Mouse (Mus musculus) neural tube, embryonic 11.5 days (tissue): ENCODE results near the gene Stk11. TPM values are rescaled to one million over a fixed set of nuclear protein-coding genes. Genes with fewer than 3 reads are reported as not detected.

Experiments
- ATAC-seq: fragments of 200-750 bp; cut with Nextera tagmentation; 2 replicates; pipeline ENCODE4 v1.8.0; 2017; ENCODE audit warnings: moderate number of reproducible peaks, mild to moderate bottlenecking, moderate TSS enrichment, moderate library complexity; ENCODE audit not compliant: insufficient read depth, low FRiP score, low TSS enrichment
- DNase-seq: peaks from one replicate; pipeline ENCODE4 v3.0.0-alpha.2; 2015; ENCODE audit warnings: low spot score
- H3K27ac ChIP-seq: fragments of 300-500 bp; sonication (generic); 2 replicates; pipeline ENCODE4 v1.5.1; 2014; ENCODE audit warnings: low read depth, mild to moderate bottlenecking, low read length
- H3K27me3 ChIP-seq: fragments of 300-500 bp; sonication (generic); 2 replicates; pipeline ENCODE4 v1.6.1; 2014; ENCODE audit warnings: mild to moderate bottlenecking, low read length, mixed read lengths; ENCODE audit not compliant: control insufficient read depth, insufficient read depth
- H3K36me3 ChIP-seq: fragments of 300-500 bp; sonication (generic); 2 replicates; pipeline ENCODE4 v1.6.1; 2014; ENCODE audit warnings: mild to moderate bottlenecking, low read length, moderate library complexity, mixed read lengths; ENCODE audit not compliant: control insufficient read depth, insufficient read depth
- H3K4me1 ChIP-seq: fragments of 300-500 bp; sonication (generic); 2 replicates; pipeline ENCODE4 v1.6.1; 2014; ENCODE audit warnings: low read length, mixed read lengths; ENCODE audit not compliant: control insufficient read depth, insufficient read depth
- H3K4me2 ChIP-seq: fragments of 300-500 bp; sonication (generic); 2 replicates; pipeline ENCODE4 v1.6.1; 2014; ENCODE audit warnings: low read depth, mild to moderate bottlenecking, moderate library complexity
- H3K4me3 ChIP-seq: fragments of 300-500 bp; sonication (generic); 2 replicates; pipeline ENCODE4 v1.5.1; 2014; ENCODE audit warnings: low read depth, low read length
- H3K9ac ChIP-seq: fragments of 300-500 bp; sonication (generic); 2 replicates; pipeline ENCODE4 v1.6.1; 2014; ENCODE audit warnings: mild to moderate bottlenecking, low read length
- H3K9me3 ChIP-seq: fragments of 300-500 bp; sonication (generic); 2 replicates; pipeline ENCODE4 v1.6.1; 2016; ENCODE audit warnings: low read length; ENCODE audit not compliant: control insufficient read depth
- WGBS: fragments of 180-500 bp; shearing (Covaris S2); extraction: QIAGEN DNeasy Blood & Tissue Kit; methylation state at CpG from one replicate; pipeline ENCODE4 v1.1.7; 2014; 5-methylcytosine and 5-hydroxymethylcytosine counted together
- polyA plus RNA-seq: library from polyadenylated mRNA; unstranded; fragments of >200 nt; fragmentation: Nextera tagmentation; extraction: Ambion mirVana; gene quantifications from 2 replicates; pipeline ENCODE4 v1.2.1, GENCODE M21; 2014

Gene Stk11
- polyA plus RNA-seq, 1 experiment from 2014 or later: 23.5 TPM

DNA sequence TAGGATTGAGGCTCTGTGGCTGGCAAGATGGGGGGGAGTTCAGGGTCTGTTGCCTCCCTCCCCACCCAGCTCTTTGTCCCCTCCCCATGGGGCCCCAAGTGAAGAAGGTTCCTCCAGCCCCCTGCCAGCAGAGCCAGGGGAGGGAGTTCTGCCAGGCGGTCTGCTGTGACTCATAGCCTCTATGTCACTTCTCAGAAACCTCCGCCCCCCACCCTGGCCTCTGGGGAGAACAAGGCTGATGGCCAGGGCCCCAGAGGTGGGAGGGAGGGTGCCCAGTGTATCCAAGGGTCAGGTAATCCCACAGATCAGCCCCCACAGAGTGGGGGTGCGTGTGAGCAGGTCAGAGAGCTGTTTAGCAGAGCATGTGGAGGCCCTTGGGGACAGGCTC, 37.3 kb downstream of the Stk11 start:
- WGBS: 61% methylated on average over 3 of the region's 3 CpGs
- Histone ChIP-seq H3K36me3 (peaks cover 55% of the 10 kb centered on the region), H3K4me1 (peaks cover 46% of the 10 kb centered on the region), H3K27me3 (no peaks in the 10 kb centered on the region), H3K4me3 (peak overlapping the region; percentile 100), H3K27ac (peak overlapping the region; percentile 98), H3K9ac (peak overlapping the region; percentile 100), H3K4me2 (peak overlapping the region; percentile 98), H3K9me3 (no peaks in the 10 kb centered on the region)
- ATAC-seq: no peak
- no peak for DNase-seq

DNA sequence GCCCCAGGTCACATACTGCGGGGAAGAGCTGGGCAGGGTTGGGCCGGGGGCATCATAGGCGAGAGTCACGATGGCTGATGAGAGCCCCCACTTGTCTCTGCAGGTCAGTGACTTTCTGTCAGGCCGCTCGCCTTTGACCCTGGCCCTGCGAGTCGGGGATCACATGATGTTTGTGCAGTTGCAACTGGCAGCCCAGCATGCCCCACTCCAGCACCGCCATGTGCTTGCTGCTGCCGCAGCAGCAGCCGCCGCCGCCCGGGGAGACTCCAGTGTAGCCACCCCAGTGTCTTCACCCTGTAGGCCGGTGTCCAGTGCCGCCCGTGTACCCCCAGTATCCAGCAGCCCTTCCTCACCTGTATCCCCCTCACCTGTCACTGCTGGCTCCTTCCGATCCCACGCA, 38.1 kb downstream of the Stk11 start:
- Histone ChIP-seq H3K9ac (peak overlapping the region; percentile 18; the same call in 1 of the 2 replicates), H3K27me3 (no peaks in the 10 kb centered on the region), H3K4me3 (peak overlapping the region; percentile 100; the same call in 1 of the 2 replicates), H3K4me1 (peaks cover 51% of the 10 kb centered on the region), H3K4me2 (no peak overlapping the region), H3K36me3 (peaks cover 55% of the 10 kb centered on the region), H3K27ac (no peak overlapping the region), H3K9me3 (no peaks in the 10 kb centered on the region)
- DNase-seq (no peak), ATAC-seq (no peak)
- 87% methylated on average over 19 of the region's 19 CpGs for WGBS

DNA sequence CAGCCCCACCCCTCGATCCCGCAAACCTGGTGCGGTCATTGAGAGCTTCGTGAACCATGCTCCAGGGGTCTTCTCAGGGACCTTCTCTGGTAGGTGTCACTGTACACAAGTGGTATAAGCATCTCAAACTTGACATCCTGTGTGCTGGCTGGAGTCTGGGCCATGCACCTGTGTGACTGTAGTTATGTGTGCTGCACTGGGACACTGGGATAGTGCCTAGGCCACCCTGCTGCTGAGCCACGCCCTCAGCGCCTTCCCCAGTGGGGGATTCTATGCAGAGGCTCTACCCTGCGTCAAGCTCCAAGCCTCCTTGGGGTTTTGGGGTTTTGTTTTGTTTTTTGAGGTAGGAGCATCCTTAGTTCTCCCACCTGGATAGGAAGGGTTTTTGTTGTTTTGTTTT, 38.8 kb downstream of the Stk11 start:
- Histone ChIP-seq H3K4me1 (peaks cover 57% of the 10 kb centered on the region), H3K9me3 (no peaks in the 10 kb centered on the region), H3K4me3 (no peak overlapping the region; the same call in 1 of the 2 replicates), H3K9ac (no peak overlapping the region; the same call in 1 of the 2 replicates), H3K27me3 (no peaks in the 10 kb centered on the region), H3K27ac (0 out of 2 replicates have a peak overlapping the region, but pooled peaks have one; percentile 20), H3K36me3 (peaks cover 55% of the 10 kb centered on the region), H3K4me2 (no peak overlapping the region)
- ATAC-seq (no peak), DNase-seq (no peak)
- 85% methylated on average over 7 of the region's 7 CpGs for WGBS

DNA sequence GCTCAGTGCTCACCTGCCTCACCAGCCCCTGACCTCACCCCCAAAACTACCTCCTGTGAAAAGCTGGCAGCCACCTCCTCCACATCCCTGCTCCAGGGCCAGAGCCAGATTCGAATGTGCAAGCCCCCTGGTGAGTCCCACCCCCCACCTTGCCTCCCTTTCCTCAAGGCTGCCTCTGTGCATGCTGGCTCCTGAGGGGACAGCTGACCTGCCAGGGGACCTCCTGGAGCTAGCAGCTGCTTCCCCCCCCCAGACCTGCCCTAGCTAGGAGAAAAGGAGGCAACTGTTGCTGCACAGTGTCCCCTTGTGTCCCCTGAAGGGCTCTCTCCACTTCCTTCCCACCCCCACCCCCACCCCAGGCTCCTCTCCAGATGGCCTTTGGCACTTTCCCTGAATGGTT, 39.7 kb downstream of the Stk11 start:
- H3K9me3 ChIP-seq: no peaks in the 10 kb centered on the region
- H3K4me2 ChIP-seq: no peak overlapping the region
- WGBS: 74% methylated on average over 1 of the region's 1 CpGs
- no peak overlapping the region for H3K4me3 ChIP-seq
- DNase-seq (no peak), ATAC-seq (no peak)
- no peak overlapping the region for H3K9ac ChIP-seq
- H3K36me3 ChIP-seq: peaks cover 55% of the 10 kb centered on the region
- peaks cover 57% of the 10 kb centered on the region for H3K4me1 ChIP-seq
- H3K27ac ChIP-seq: no peak overlapping the region
- no peaks in the 10 kb centered on the region for H3K27me3 ChIP-seq

DNA sequence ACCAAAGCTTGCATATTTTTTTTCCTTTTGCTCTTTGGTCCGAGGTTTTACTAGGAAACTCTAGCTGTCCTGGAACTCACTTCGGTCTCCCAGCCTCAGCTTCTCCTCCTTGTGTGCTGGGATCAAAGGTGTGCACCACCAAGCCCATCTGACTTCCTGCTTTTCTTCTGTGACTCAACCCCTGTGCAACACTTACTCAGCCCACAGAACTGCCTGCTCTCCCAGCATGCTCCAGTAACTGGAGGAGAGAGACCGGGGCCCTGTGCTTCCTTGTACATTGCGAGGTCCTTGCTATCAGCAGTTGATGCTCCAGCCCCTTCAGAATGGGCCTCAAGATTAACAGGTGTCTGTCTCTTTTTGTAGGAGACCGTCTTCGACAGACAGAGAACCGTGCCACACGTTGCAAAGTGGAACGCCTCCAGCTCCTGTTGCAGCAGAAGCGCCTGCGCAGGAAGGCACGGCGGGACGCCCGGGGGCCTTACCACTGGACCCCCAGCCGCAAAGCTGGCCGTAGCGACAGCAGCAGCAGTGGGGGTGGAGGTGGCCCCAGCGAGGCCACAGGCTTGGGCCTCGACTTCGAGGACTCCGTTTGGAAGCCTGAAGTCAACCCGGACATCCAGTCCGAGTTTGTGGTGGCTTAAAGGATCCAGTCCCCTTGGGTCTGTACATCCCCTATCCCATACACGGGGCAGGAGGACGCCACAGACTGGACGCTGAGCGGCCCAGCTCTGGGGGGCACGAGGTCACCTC, 40.6 kb downstream of the Stk11 start:
- no peaks in the 10 kb centered on the region for H3K27me3 ChIP-seq
- H3K9me3 ChIP-seq: no peaks in the 10 kb centered on the region
- 90% methylated on average over 29 of the region's 29 CpGs for WGBS
- ATAC-seq (no peak), DNase-seq (no peak)
- H3K27ac ChIP-seq: peak overlapping the region; percentile 30; the same call in 1 of the 2 replicates
- H3K9ac ChIP-seq: no peak overlapping the region
- H3K36me3 ChIP-seq: peaks cover 55% of the 10 kb centered on the region
- no peak overlapping the region for H3K4me2 ChIP-seq
- H3K4me3 ChIP-seq: 0 out of 2 replicates have a peak overlapping the region, but pooled peaks have one; percentile 10
- H3K4me1 ChIP-seq: peaks cover 64% of the 10 kb centered on the region

DNA sequence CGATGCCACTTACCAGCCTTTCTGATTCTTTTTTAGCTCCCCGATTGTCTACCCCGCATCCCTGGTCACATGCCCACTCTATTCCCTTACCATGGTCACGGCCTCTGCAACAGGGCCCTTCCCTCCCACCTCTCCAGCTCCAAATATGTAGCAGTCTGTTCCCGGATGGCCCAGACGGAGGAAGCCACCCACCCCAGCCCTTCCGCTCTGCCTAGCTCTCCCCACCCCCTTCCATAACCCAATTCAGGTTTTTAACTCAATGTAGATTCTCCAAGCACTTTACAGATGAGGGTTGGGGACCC, 41.1 kb downstream of the Stk11 start:
- Histone ChIP-seq H3K4me2 (no peak overlapping the region), H3K4me1 (peaks cover 67% of the 10 kb centered on the region), H3K27me3 (no peaks in the 10 kb centered on the region), H3K27ac (peak overlapping the region; percentile 87; the same call in 1 of the 2 replicates), H3K9me3 (no peaks in the 10 kb centered on the region), H3K4me3 (0 out of 2 replicates have a peak overlapping the region, but pooled peaks have one; percentile 10), H3K36me3 (peaks cover 53% of the 10 kb centered on the region), H3K9ac (no peak overlapping the region)
- 78% methylated on average over 7 of the region's 7 CpGs for WGBS
- ATAC-seq (no peak), DNase-seq (no peak)

DNA sequence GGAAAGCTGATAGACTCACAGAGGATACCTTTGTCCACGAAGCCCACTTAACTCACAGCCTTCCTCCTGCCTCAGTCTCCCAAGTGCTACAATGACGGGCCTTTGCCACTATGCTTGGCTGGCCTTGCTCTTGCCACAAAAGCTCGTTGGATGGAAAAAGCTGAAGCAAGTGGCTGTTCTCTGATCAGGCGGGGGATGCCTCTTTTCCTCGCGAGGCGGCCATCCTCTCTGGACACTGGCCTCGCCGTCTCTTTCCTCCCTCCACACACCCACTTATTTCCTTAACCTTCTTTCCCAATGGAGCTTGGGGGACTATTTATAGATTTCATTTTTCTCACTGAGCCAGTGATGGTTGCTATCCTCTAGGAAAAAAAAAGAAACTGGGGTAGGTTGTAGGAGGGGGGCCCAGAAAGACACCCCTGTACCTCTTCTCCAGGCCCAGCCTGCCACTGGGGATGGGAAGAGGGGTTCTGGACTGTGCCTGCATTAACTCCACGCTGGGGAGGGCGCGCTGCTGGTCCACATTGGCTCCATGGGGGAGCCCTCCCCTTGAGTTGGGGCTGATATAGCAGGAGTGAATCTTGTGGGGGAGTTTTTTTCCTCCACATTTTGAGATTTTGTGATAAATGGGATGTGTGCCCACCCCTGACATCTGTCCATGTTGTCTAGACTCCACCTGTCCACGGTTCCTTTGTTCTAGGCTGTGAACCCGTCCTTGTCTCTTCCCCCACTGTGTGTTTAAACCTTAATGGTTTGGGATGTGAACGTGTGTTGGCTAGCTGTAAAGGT, 41.7 kb downstream of the Stk11 start:
- no peak overlapping the region for H3K4me3 ChIP-seq
- DNase-seq: no peak
- ATAC-seq: no peak
- 69% methylated on average over 15 of the region's 15 CpGs for WGBS
- H3K27me3 ChIP-seq: no peaks in the 10 kb centered on the region
- 0 out of 2 replicates have a peak overlapping the region, but pooled peaks have one; percentile 5 for H3K4me2 ChIP-seq
- H3K9me3 ChIP-seq: no peaks in the 10 kb centered on the region
- H3K9ac ChIP-seq: peak overlapping the region; percentile 35; the same call in 1 of the 2 replicates
- H3K4me1 ChIP-seq: peaks cover 66% of the 10 kb centered on the region
- H3K36me3 ChIP-seq: peaks cover 50% of the 10 kb centered on the region
- peak overlapping the region; percentile 87; the same call in 1 of the 2 replicates for H3K27ac ChIP-seq

DNA sequence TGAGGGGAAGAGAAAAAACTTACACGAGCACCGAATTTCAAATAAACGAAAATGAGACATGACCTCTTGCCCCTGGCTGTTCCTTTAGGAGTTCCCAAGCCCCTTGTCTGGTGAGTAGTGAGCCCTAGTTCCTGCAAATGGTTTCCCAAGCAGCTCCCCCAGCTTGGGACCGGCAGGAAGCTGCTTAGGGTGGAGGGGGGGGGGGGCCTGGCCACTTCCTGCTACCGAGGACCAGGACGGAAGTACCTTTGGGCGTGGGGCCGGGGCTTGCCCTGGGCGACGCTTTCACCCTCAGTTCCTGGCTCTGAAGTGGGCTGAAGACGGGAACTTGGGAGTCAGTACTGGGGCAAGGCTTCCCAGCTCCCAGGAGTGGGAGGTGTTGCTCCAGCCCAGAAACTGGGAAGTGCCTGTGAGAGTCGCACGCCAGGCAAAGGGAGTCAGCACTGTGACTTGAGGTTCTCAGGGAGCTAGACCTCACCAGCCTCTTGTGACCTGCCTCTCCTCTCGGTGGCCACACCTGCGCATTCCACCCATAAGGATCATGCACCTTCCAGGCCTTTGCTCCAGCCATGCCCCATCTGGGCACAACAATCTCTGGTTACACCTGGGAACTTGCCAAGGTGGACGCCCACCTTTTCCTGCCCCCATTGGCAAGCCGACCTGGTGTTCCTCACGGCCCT, 42.8 kb downstream of the Stk11 start:
- peak overlapping the region; percentile 87 for H3K27ac ChIP-seq
- ATAC-seq (no peak), DNase-seq (peak; percentile 64)
- H3K4me3 ChIP-seq: peak overlapping the region; percentile 12
- no peaks in the 10 kb centered on the region for H3K27me3 ChIP-seq
- 17% methylated on average over 18 of the region's 18 CpGs for WGBS
- no peak overlapping the region for H3K9ac ChIP-seq
- H3K9me3 ChIP-seq: no peaks in the 10 kb centered on the region
- peaks cover 55% of the 10 kb centered on the region for H3K4me1 ChIP-seq
- H3K4me2 ChIP-seq: peak overlapping the region; percentile 59
- H3K36me3 ChIP-seq: peaks cover 40% of the 10 kb centered on the region
